ENCODE assay signal across 8 mouse cellular contexts in genomic region chr7:70332064-70332850, GRCm38 (mm10). TPM values are rescaled to one million over a fixed set of nuclear protein-coding genes. Genes with fewer than 3 reads are reported as not detected.
DNase-seq lines count a peak whose midpoint lies in the region; ATAC-seq and TF ChIP-seq lines count a peak whose summit lies in the region.

No protein-coding gene starts in this region.

- no peaks in the 10 kb centered on the region for H3K9me3 ChIP-seq in hindbrain, embryonic 12.5 days (replicated peaks)
- H3K9me3 ChIP-seq in midbrain, embryonic 11.5 days (ENCODE audit: control insufficient read depth, low read length): no peaks in the 10 kb centered on the region

- no peak for TF ChIP-seq POLR2A in kidney, adult 2 months (IDR thresholded peaks at IDR 0.05; ENCODE audit: low read depth, low read length)

- 29% methylated on average over 26 of the region's 26 CpGs for WGBS in kidney, adult 2 months
- whole genome bisulfite sequencing in hindbrain, embryonic 12.5 days: 2% methylated on average over 26 of the region's 26 CpGs
- under 1% methylated on average over 26 of the region's 26 CpGs for WGBS in midbrain, embryonic 11.5 days

- ATAC-seq in common myeloid progenitor, adult 5-6 weeks (replicated peaks; ENCODE audit: low read depth, poor library complexity, severe bottlenecking): 0 out of 2 replicates have a peak, but pooled peaks have one; percentile 4
- no peak for ATAC-seq in hindbrain, embryonic 12.5 days (ENCODE audit: low FRiP score)
- no peak; the same call in 1 of the 2 replicates for ATAC-seq in midbrain, embryonic 11.5 days (ENCODE audit: low FRiP score)

- no peaks in the 10 kb centered on the region for H3K27me3 ChIP-seq in kidney, adult 2 months (replicated peaks; ENCODE audit: control insufficient read depth, insufficient read depth, low read length)
- peaks cover 84% of the 10 kb centered on the region for H3K27me3 ChIP-seq in hindbrain, embryonic 12.5 days
- peaks cover 87% of the 10 kb centered on the region for H3K27me3 ChIP-seq in midbrain, embryonic 11.5 days (ENCODE audit: control insufficient read depth, insufficient read depth, low read length)

- peak overlapping the region; percentile 77 for H3K4me2 ChIP-seq in hindbrain, embryonic 12.5 days (replicated peaks)
- H3K4me2 ChIP-seq in midbrain, embryonic 11.5 days: peak overlapping the region; percentile 69

- peak overlapping the region; percentile 40 for H3K27ac ChIP-seq in kidney, adult 2 months (ENCODE audit: insufficient read depth, low read depth, low read length)
- peak overlapping the region; percentile 86 for H3K27ac ChIP-seq in hindbrain, embryonic 12.5 days
- peak overlapping the region; percentile 83 for H3K27ac ChIP-seq in midbrain, embryonic 11.5 days (ENCODE audit: low read depth, low read length)

- H3K4me3 ChIP-seq in kidney, adult 2 months (ENCODE audit: insufficient read depth, low read depth, low read length): peak overlapping the region; percentile 57
- peak overlapping the region; percentile 37 for H3K4me3 ChIP-seq in hindbrain, embryonic 12.5 days
- peak overlapping the region; percentile 36 for H3K4me3 ChIP-seq in midbrain, embryonic 11.5 days (ENCODE audit: low read depth, low read length)

- H3K36me3 ChIP-seq in kidney, adult 2 months (ENCODE audit: control insufficient read depth, insufficient read depth, low read length): no peaks in the 10 kb centered on the region
- no peaks in the 10 kb centered on the region for H3K36me3 ChIP-seq in hindbrain, embryonic 12.5 days
- H3K36me3 ChIP-seq in midbrain, embryonic 11.5 days (ENCODE audit: control insufficient read depth, insufficient read depth, low read length): no peaks in the 10 kb centered on the region

- H3K4me1 ChIP-seq in kidney, adult 2 months (ENCODE audit: control insufficient read depth, insufficient read depth, low read length): no peaks in the 10 kb centered on the region
- H3K4me1 ChIP-seq in hindbrain, embryonic 12.5 days: peaks cover 44% of the 10 kb centered on the region
- peaks cover 14% of the 10 kb centered on the region for H3K4me1 ChIP-seq in midbrain, embryonic 11.5 days (ENCODE audit: control insufficient read depth, insufficient read depth, low read length)

- no peak for DNase-seq in kidney, adult 2 months
- DNase-seq in kidney, adult 9 months: no peak
- peak; percentile 97 for DNase-seq in midbrain, embryonic 11.5 days (ENCODE audit: low spot score, missing footprints)
- DNase-seq in thymus, postnatal 10 days (ENCODE audit: low spot score in 2 of 2): no peak
- DNase-seq in layer of hippocampus, adult 11-12 months (ENCODE audit: low spot score): no peak
- DNase-seq in spleen, adult 18-20 months: no peak

- peak overlapping the region; percentile 33 for H3K9ac ChIP-seq in hindbrain, embryonic 12.5 days
- peak overlapping the region; percentile 65 for H3K9ac ChIP-seq in midbrain, embryonic 11.5 days (ENCODE audit: low read length)

- TF ChIP-seq CTCF in kidney, adult 2 months (conservative IDR thresholded peaks at IDR 0.05; ENCODE audit: insufficient read depth, insufficient read length, low read depth, low read length): no peak

RNA-seq across cellular contexts. Expression of gene Nr2f2, which starts 34.3 kb away (rescaled TPM):
- 193 and 288 TPM in 2 replicates for polyA plus RNA-seq in kidney, adult 2 months (2012; rRNA removed)
- total RNA-seq in common myeloid progenitor, adult 5-6 weeks (2017): not detected in 2 replicates
- 133 and 146 TPM in 2 replicates for polyA plus RNA-seq in hindbrain, embryonic 12.5 days (2016; fragmentation: Nextera tagmentation; extraction: Ambion mirVana)
- 114 and 122 TPM in 2 replicates for polyA plus RNA-seq in midbrain, embryonic 11.5 days (2014; fragmentation: Nextera tagmentation; extraction: Ambion mirVana)
